Mouse (Mus musculus) bone marrow, adult 2 months (tissue): ENCODE results near the gene Sox10.
A peak's percentile ranks its signal among the peaks of the same experiment; 100 is the strongest.

Source experiments
- CTCF ChIP-seq: fragments of 200-500 bp; IDR thresholded peaks from 2 replicates; pipeline ENCODE4 v1.5.1; 2011; ENCODE audit warnings: low read length, control low read depth; ENCODE audit not compliant: control insufficient read depth, insufficient read depth
- POLR2A ChIP-seq: fragments of 200-500 bp; IDR thresholded peaks from 2 replicates; pipeline ENCODE4 v1.6.1; 2011; ENCODE audit warnings: low read depth, mild to moderate bottlenecking, control low read depth, low read length, borderline replicate concordance; ENCODE audit not compliant: control insufficient read depth

DNA sequence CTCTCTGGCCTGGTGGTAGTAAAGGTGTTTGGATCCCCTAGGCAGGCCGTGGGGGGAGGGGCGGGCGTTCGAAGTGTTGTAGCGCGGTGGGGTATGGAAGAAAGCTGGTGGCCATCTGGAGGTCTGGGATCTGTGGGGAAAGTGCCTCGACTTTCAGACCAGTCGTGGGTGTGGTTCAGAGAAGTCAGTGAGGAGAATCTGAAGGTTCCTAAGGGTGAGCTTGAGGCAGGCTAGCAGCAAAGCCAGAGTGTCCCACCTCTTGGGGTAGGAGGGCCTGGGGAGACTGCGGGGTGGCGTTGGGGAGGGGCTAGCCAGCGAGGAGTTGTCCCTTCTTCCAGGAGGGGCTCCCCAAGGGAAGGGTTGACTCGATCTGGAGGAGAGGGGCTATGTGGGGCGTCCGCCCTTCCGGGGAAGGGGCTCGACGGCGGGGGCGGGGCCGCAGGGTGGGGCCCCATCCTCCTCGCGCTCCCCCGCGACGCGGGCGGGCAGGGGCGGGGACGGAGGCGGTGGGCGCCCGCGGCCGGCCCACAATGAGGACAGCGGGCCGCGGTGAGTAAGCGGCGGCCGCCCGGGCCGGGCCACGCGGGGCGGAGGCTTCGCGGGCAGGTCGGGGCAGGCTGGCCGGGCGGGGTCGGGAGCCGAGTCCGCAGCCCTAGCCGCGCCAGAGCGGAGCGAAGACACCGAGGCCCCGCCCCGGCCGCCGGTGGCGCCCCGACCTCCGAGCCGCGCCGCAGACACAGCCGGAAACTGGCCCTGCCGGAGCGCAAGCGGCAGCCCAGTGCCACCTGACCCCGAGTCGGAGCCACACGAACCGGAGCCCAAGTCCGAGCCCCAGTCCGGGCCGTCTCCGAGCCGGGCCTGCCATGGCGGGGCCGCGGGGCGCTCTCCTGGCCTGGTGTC, 56.4 kb downstream of the Sox10 start, which contains the start of gene Micall1:
- TF ChIP-seq POLR2A = peak; percentile 48; the same call in 1 of the 2 replicates
- no peak for TF ChIP-seq CTCF
